Mouse (Mus musculus) cerebellum, adult 18-20 months (tissue): ENCODE data around the gene Kdm5c.
A peak's percentile ranks its signal among the peaks of the same experiment; 100 is the strongest.
"Not testable (repeated sequence)": the region's sequence is repeated elsewhere in the genome, so short reads cannot be mapped to it uniquely, and the experiment has no call there.

Source experiments
- DNase-seq, 2 experiments: peaks; one replicate each; pipeline ENCODE4 v3.0.0; 2021

The Kdm5c gene

DNA sequence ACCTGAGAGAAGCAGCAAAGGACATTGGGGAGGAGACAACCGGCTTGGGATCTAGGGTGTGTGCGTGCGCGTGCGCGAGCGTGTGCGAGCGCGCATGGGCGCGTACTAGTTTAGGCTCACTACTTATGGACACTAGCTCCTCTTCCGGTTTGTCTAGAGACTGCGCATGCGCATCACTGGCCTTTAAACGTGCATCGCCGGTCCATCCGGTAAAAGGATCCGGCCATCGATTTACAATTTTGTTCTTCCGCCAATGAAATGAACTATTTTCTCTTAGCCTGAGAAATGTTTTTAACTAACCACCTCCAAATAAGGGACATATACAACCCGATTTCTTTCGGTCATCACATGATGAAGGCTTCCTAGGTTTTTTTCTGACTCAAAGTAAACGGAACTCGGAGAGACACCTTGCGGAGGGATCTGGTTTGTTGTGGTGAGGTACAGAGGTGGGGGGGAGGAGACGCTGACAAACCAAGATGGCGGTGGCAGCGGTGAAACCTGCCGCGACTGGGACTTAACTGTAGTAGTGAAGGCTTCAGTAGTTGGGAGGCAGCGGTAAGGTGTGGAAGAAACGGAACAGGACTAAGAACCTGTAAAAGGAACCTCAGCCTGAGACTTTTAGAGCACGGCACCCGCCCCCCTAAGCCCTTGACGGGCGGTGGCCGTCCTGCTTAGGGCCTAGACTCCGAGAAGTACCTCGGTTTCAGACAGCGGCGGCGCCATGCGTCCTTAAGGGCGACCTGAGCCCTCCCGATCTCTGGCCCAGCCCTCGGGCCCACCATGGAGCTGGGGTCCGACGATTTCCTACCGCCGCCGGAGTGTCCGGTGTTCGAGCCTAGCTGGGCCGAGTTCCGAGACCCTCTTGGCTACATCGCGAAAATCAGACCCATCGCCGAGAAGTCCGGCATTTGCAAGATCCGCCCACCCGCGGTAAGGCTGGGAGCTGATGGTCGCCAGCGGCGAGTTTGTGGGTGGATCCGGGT lies at the start of gene Kdm5c:
Kdm5c (plus strand) TSS at position 240 of the 983 bp plus-strand sequence.
- DNase-seq: peak; percentile 91 to 98

GRCm38 (mm10) chrX:152187151-152187550 lies 45.7 kb upstream of the Kdm5c start:
- DNase-seq: no peak

- no peak for DNase-seq
These were observed 41.6 kb upstream of the Kdm5c start for GRCm38 (mm10) chrX:152191266-152191665.

DNA sequence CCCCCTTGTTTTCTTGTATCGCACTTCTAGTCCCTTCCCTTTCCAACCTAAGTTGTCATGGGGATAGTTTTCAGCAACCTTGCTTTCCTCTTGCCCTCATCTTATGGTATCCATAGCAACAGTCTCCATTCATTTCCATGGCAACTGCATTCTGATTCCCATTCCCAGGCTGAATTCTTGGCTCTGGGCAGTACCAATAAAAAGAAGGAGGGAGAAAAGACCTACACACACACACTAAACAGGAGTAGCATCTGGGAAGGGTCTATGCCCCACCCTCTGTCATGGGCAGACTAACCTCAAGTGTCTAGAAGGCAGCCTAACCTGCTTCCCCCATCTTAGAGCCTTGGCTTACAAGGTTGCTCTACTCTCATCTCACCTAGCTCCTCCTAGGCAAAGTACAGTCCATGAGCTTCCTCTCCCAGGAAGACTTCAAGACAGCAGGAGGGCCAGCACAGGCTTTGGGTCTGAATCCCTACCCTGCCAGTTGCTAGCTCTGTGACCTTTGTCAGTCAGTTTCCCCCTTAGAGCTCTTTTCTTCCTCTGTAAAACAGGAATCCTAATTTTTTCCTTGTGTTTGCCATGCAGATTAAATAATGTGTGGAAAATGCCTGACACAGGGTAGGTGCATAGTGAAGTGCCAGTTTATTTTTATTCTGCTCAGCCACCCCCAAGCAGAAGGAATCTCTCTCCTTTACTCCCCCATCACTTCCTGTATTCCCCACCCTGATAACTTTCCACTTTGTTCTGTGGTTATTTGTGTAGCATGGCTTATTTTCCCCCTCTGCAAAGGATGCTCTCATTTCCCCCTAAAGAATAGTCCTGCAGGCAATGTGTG lies 34.8 kb upstream of the Kdm5c start:
- no peak for DNase-seq

- DNase-seq: peak; percentile 46 to 68
These were observed 30.9 kb upstream of the Kdm5c start for GRCm38 (mm10) chrX:152201737-152202421.

- no peak for DNase-seq
These were observed 30.3 kb upstream of the Kdm5c start for GRCm38 (mm10) chrX:152202422-152203103.

- DNase-seq: no peak
These were observed 29.6 kb upstream of the Kdm5c start for GRCm38 (mm10) chrX:152203247-152203646.

- DNase-seq: no peak
These were observed 27.3 kb upstream of the Kdm5c start for GRCm38 (mm10) chrX:152205486-152205885.

DNA sequence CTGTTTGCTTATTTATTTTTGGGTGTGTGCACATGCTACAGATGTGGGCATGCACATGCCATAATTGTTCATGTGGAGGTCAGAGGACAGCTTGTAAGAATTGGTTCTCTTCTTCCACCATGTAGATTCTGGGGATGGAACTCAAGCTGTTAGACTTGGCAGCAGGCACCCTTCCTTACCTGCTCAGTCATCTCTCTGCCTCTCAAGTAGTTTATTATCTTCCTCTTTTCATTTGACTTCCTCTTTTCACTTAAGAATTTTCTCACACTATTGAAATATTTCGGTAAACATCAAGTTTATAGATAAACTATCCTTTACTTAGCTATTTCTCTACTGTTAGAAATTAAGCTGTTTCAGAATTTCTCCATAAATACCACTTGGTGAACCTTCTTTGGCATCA lies 18.1 kb upstream of the Kdm5c start:
- no peak for DNase-seq

DNA sequence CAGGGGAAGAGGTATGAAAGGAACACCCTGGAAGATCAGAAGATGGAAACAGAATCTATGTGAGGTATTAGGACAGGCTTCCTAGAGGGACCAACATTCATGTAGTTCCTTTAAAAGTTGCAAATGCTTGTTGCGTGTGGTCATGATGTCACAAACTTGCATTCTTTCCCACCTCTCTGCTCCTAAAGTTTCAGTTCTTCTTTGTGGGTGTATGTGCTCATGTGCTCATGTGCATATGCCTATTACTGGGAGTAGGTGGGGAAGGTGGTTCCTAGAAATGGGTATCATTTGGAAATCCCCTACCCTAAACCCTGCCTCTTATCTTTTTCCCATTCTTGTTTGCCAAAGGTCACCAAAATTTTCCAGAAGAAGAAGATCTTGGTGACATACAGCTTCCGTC lies 14.3 kb upstream of the Kdm5c start:
- DNase-seq: no peak

GRCm38 (mm10) chrX:152221721-152222120 lies 11.1 kb upstream of the Kdm5c start:
- peak in 1 of 2 experiments; percentile 65 for DNase-seq

- peak; percentile 50 to 56 for DNase-seq
These were observed 10.6 kb upstream of the Kdm5c start for GRCm38 (mm10) chrX:152222226-152222625.

DNA sequence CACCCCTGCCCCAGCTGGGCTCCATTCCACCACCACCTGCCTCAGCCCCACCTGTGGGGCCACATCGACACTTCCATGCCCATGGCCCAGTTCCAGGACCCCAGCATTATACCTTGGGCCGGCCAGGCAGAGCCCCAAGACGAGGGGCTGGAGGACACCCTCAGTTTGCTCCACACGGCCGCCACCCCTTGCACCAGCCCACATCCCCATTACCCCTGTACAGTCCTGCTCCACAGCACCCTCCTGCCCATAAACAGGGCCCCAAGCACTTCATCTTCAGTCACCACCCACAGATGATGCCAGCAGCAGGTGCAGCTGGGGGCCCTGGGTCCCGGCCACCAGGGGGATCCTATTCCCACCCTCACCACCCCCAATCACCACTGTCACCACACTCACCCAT lies 9.5 kb upstream of the Kdm5c start:
- no peak for DNase-seq

DNA sequence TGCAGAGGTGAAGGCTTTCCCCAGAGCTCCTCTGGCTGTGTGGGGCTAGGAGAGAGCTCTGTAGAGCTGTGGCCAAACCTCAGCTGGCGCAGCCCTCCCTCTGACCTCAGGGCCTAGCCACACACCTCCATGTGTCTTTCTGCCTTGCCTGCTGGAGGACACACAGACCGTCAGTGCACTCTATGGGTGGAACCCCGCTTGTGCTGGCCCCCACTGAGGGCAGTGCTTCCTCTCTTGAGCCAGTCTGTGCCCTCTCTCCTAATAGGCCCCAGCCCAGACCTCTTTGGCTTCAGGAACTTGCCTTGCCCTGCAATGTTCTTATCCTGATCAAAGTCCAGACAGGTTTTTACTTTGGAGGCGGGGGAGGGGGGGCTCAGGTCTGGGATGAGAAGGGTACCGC lies 8.5 kb upstream of the Kdm5c start:
- no peak for DNase-seq

DNA sequence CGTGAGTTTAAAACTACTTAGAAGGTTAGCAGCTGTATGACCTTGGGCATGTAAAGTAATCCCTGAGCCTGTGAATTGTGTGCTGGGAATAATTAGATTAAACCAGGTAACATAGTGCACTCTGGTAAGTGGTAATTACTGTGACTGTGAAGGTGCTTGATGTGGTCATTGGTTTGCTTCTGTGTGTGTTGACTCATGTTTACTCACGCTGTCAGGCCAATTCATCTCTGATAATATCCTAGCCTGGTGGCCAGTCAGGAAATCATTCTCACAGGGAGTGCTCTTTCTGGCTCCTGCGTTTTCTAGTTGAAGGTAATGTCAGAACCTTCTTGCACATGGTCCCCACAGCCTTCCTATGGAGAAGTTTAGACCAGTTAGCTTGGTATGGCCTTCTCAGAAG lies 1.3 kb downstream of the Kdm5c start:
- no peak for DNase-seq

DNA sequence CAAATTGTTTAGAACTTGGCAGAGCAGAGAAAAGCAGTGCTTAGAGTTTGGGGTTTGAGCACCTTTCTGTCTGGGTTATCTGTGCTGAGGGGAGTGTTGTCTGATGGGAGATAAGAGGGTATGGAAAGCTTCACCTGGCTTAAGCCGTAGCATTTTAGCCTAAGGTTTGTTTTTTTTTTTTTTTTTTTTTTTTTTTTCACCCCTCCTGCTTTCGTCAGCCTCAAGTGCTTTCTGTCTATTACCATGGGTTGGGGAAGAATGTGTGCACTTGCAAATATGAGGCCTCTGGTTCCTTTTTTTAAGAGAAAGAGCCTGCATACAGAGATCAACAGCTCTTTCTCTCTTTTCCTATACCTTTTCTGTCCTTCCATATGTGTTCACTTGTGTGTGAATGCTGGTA lies 2.9 kb downstream of the Kdm5c start:
- no peak for DNase-seq

DNA sequence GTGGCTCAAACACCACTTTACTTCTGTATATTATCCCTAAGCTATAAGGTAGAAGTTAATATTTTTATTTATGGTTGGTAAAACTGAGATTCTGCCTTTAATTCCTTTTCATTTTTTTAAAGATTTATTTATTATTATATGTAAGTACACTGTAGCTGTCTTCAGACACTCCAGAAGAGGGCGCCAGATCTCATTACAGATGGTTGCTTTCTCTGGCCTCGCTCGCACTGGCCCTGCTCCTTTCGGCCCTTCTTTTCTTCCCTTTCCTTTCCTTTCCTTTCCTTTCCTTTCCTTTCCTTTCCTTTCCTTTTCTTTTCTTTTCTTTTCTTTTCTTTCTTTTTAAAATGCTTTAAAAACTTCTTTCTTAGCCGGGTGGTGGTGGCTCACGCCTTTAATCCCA lies 10.3 kb downstream of the Kdm5c start:
- not testable (repeated sequence) for DNase-seq

DNA sequence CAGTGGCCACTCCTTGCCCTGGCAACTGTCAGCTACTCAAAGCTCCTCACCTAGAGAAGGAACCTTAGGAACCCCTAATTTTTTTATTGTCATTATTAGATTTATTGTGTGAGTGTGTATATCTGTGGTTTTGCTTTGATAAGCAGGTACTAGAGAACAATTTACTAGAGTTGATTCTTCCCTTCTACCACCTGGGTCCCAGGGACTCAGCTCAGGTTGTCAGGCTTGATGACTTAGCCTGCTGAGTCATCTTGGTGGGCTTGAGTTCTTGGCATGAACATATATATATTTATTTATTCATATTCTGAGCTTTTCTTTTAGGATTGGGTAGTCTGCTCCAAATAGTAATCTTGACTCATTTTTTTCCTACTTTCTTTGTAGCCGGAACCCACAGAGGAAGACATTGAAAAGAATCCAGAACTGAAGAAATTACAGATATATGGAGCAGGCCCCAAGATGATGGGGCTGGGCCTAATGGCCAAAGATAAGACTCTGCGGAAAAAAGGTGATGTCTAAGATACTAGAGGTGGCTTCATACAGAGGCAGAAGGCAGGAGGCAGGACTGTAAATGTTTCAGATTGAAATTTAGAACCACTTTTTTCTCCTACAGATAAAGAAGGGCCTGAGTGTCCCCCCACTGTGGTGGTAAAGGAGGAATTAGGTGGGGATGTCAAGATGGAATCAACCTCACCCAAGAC lies 11.8 kb downstream of the Kdm5c start:
- no peak for DNase-seq

DNA sequence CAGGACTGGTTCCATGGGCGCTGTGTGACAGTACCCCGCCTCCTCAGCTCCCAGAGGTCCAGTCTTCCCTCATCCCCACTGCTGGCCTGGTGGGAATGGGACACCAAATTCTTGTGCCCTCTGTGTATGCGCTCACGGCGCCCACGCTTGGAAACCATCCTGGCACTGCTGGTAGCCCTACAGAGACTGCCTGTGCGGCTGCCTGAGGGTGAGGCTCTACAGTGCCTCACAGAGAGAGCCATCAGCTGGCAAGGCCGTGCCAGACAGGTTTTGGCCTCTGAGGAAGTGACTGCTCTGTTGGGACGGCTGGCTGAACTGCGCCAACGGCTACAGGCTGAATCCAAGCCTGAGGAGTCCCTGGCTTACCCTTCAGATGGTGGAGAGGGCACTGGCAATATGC lies 38.4 kb downstream of the Kdm5c start:
- peak; percentile 9 to 13 for DNase-seq

DNA sequence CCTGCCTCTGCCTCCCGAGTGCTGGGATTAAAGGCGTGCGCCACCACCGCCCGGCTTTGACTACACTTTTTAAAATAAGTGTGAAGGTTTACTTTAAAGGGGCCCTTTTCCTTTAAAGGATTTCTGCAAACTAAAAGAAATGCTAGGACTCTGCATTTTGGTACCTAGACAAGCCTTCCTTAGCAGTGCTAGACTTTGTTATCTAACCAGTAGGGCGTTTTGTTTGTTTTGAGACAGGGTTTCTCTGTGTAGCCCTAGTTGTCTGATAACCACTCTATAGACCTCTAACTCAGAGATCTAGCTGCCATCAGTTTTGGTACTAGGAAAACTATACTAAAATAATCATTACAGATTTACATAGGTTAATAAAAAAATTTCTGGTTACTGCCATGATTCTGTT lies 46.6 kb downstream of the Kdm5c start:
- no peak for DNase-seq

DNA sequence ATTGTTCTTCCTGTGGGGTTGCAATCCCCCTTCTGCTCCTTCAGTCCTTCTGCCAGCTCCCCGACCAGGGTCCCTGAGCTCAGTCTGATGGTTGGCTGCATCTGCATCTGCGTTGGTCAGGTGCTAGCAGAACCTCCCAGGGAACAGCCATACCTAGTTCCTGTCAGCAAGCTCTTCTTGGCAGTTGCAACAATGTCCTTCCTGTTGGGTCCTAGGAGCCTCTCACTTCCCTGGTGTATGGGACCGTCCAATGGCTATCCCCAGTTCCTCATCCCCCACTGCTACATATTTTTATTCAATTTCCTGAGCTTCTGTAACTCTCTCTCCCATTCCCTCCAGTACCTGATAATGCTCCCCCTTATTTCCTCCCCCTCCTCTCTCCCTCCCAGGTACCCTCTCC lies 51.9 kb downstream of the Kdm5c start:
- DNase-seq: no peak

- not testable (repeated sequence) for DNase-seq
These were observed 54.2 kb downstream of the Kdm5c start for GRCm38 (mm10) chrX:152287026-152287425.
